Mouse (Mus musculus) heart, postnatal 0 days (tissue): ENCODE measurements around the gene Gpat2. TPM values are rescaled to one million over a fixed set of nuclear protein-coding genes. Genes with fewer than 3 reads are reported as not detected.

Source experiments
- ATAC-seq: fragments of 200-750 bp; cut with Nextera tagmentation; 2 replicates; pipeline ENCODE4 v1.8.0; 2017; ENCODE audit warnings: low read depth, moderate number of reproducible peaks, moderate library complexity; ENCODE audit not compliant: insufficient read depth
- DNase-seq: peaks from one replicate; pipeline ENCODE4 v3.0.0-alpha.2; 2016; ENCODE audit warnings: low spot score
- H3K27ac ChIP-seq: fragments of 300-500 bp; sonication (generic); 2 replicates; pipeline ENCODE4 v1.5.1; 2014; ENCODE audit warnings: low read depth, mild to moderate bottlenecking
- H3K27me3 ChIP-seq: fragments of 300-500 bp; sonication (generic); 2 replicates; pipeline ENCODE4 v1.6.1; 2014; ENCODE audit warnings: low read length, mixed read lengths; ENCODE audit not compliant: control insufficient read depth, insufficient read depth
- H3K36me3 ChIP-seq: fragments of 300-500 bp; sonication (generic); replicated peaks from 2 replicates; pipeline ENCODE4 v1.6.1; 2014; ENCODE audit warnings: low read length, mixed read lengths; ENCODE audit not compliant: control insufficient read depth, insufficient read depth
- H3K4me1 ChIP-seq: fragments of 300-500 bp; sonication (generic); 2 replicates; pipeline ENCODE4 v1.6.1; 2014; ENCODE audit warnings: antibody characterized with exemption; ENCODE audit not compliant: control insufficient read depth, insufficient read depth
- H3K4me2 ChIP-seq: fragments of 300-500 bp; sonication (generic); 2 replicates; pipeline ENCODE4 v1.6.1; 2014; ENCODE audit warnings: low read depth, mild to moderate bottlenecking, low read length, moderate library complexity
- H3K4me3 ChIP-seq: fragments of 300-500 bp; sonication (generic); 2 replicates; pipeline ENCODE4 v1.5.1; 2014; ENCODE audit warnings: low read depth, low read length
- H3K9ac ChIP-seq: fragments of 300-500 bp; sonication (generic); replicated peaks from 2 replicates; pipeline ENCODE4 v1.6.1; 2014; ENCODE audit warnings: low read depth, low read length, mixed read lengths
- H3K9me3 ChIP-seq: fragments of 300-500 bp; sonication (generic); replicated peaks from 2 replicates; pipeline ENCODE4 v1.6.1; 2016; ENCODE audit warnings: low read length; ENCODE audit not compliant: control insufficient read depth
- CTCF ChIP-seq: IDR thresholded peaks from 2 replicates; pipeline ENCODE4 v1.5.1; 2016; ENCODE audit warnings: antibody characterized with exemption, control low read depth, low read depth
- EP300 ChIP-seq: IDR thresholded peaks from 2 replicates; pipeline ENCODE4 v1.6.1; 2016; ENCODE audit warnings: antibody characterized with exemption, low read depth
- WGBS: fragments of 180-500 bp; shearing (Covaris S2); extraction: QIAGEN DNeasy Blood & Tissue Kit; methylation state at CpG from one replicate; pipeline ENCODE4 v1.1.7; 2014; 5-methylcytosine and 5-hydroxymethylcytosine counted together
- polyA plus RNA-seq: library from polyadenylated mRNA; unstranded; fragments of >200 nt; fragmentation: Nextera tagmentation; extraction: Ambion mirVana; gene quantifications from 2 replicates; pipeline ENCODE4 v1.2.1, GENCODE M21; 2015
- total RNA-seq: library from RNA; depleted of rRNA; stranded (reverse); fragments of >200 nt; gene quantifications from 2 replicates; pipeline ENCODE4 v1.2.3, GENCODE M21; 2014; ENCODE audit warnings: low replicate concordance; rRNA removed

Gpat2 gene
- 0.04 and 0.08 TPM in 2 replicates for total RNA-seq
- polyA plus RNA-seq: 0.04 and 0.20 TPM in 2 replicates

- H3K4me3 ChIP-seq: no peak within 1 kb of the TSS
- DNase-seq (no peak), ATAC-seq (no peak)
- no peak within 1 kb of the TSS for H3K9ac ChIP-seq
- no peaks in the 10 kb centered on the region for H3K36me3 ChIP-seq
- no peak for TF ChIP-seq EP300
- no peak for TF ChIP-seq CTCF
- peaks cover 4% of the 10 kb centered on the region; the same call in 1 of the 2 replicates for H3K27me3 ChIP-seq
- H3K9me3 ChIP-seq: no peaks in the 10 kb centered on the region
- H3K4me2 ChIP-seq: no peak within 1 kb of the TSS
- WGBS: 81% methylated on average over 17 of the region's 17 CpGs
- no peaks in the 10 kb centered on the region for H3K4me1 ChIP-seq
- H3K27ac ChIP-seq: no peak within 1 kb of the TSS
Measured at GRCm38 (mm10) chr2:127424977-127425376, at the start of gene Gpat2. Gene Gpat2 (plus strand): TSS chr2:127425199.

GRCm38 (mm10) chr2:127375759-127376341 lies 49.1 kb upstream of the Gpat2 start:
- no peak overlapping the region for H3K27ac ChIP-seq
- no peak overlapping the region for H3K4me2 ChIP-seq
- no peaks in the 10 kb centered on the region for H3K9me3 ChIP-seq
- peak; percentile 38 for TF ChIP-seq CTCF
- no peak for TF ChIP-seq EP300
- no peaks in the 10 kb centered on the region for H3K27me3 ChIP-seq
- DNase-seq: no peak
- H3K9ac ChIP-seq: no peak overlapping the region
- H3K36me3 ChIP-seq: no peaks in the 10 kb centered on the region
- ATAC-seq: peak; percentile 42; the same call in 1 of the 2 replicates
- peaks cover 25% of the 10 kb centered on the region for H3K4me1 ChIP-seq
- no peak overlapping the region for H3K4me3 ChIP-seq
- WGBS: 37% methylated on average over 7 of the region's 7 CpGs

GRCm38 (mm10) chr2:127376423-127377051 lies 48.5 kb upstream of the Gpat2 start:
- ATAC-seq: no peak
- Histone ChIP-seq H3K27me3 (no peaks in the 10 kb centered on the region), H3K9me3 (no peaks in the 10 kb centered on the region), H3K27ac (no peak overlapping the region), H3K36me3 (no peaks in the 10 kb centered on the region), H3K4me2 (no peak overlapping the region), H3K4me3 (no peak overlapping the region), H3K4me1 (peaks cover 19% of the 10 kb centered on the region), H3K9ac (no peak overlapping the region)
- no peak for DNase-seq
- 79% methylated on average over 6 of the region's 6 CpGs for WGBS
- TF ChIP-seq CTCF: no peak
- no peak for TF ChIP-seq EP300

- no peak overlapping the region for H3K4me3 ChIP-seq
- ATAC-seq (no peak), DNase-seq (no peak)
- no peaks in the 10 kb centered on the region for H3K36me3 ChIP-seq
- TF ChIP-seq CTCF (no peak), EP300 (no peak)
- no peak overlapping the region for H3K27ac ChIP-seq
- 63% methylated on average over 7 of the region's 7 CpGs for WGBS
- H3K4me2 ChIP-seq: no peak overlapping the region
- no peak overlapping the region for H3K9ac ChIP-seq
- peaks cover 19% of the 10 kb centered on the region for H3K4me1 ChIP-seq
- H3K27me3 ChIP-seq: no peaks in the 10 kb centered on the region
- no peaks in the 10 kb centered on the region for H3K9me3 ChIP-seq
Measured at GRCm38 (mm10) chr2:127377942-127378610, 46.9 kb upstream of the Gpat2 start.

- H3K4me2 ChIP-seq: no peak overlapping the region
- 0 out of 2 replicates have a peak, but pooled peaks have one; percentile 22 for ATAC-seq
- no peak for DNase-seq
- H3K36me3 ChIP-seq: no peaks in the 10 kb centered on the region
- H3K27ac ChIP-seq: peak overlapping the region; percentile 18; the same call in 1 of the 2 replicates
- WGBS: 56% methylated on average over 7 of the region's 7 CpGs
- H3K4me3 ChIP-seq: no peak overlapping the region
- TF ChIP-seq EP300: no peak
- TF ChIP-seq CTCF: no peak
- no peaks in the 10 kb centered on the region for H3K27me3 ChIP-seq
- peaks cover 19% of the 10 kb centered on the region for H3K4me1 ChIP-seq
- H3K9me3 ChIP-seq: no peaks in the 10 kb centered on the region
- no peak overlapping the region for H3K9ac ChIP-seq
Measured at GRCm38 (mm10) chr2:127378611-127378990, 46.4 kb upstream of the Gpat2 start.
